Mouse (Mus musculus) heart, adult 18-20 months (tissue): ENCODE data around the gene Rhebl1. TPM values are rescaled to one million over a fixed set of nuclear protein-coding genes. Genes with fewer than 3 reads are reported as not detected.

Experiments
- DNase-seq, 2 experiments: peaks; one replicate each; pipeline ENCODE4 v3.0.0; 2021 to 2022; ENCODE audit warnings: mixed read lengths in 1 of 2
- total RNA-seq, 2 experiments: library from RNA; stranded (reverse); gene quantifications; 2 replicates each; pipeline ENCODE4 v1.2.3; 2021

Rhebl1 gene
- total RNA-seq, 2 experiments from 2014 or later = 1.5 to 2.2 TPM

GRCm38 (mm10) chr15:98851229-98851818, 43.0 kb downstream of the Rhebl1 start:
- no peak for DNase-seq

- DNase-seq = peak in 1 of 2 experiments; percentile 52
Measured at GRCm38 (mm10) chr15:98850668-98851067, 43.7 kb downstream of the Rhebl1 start.

DNA sequence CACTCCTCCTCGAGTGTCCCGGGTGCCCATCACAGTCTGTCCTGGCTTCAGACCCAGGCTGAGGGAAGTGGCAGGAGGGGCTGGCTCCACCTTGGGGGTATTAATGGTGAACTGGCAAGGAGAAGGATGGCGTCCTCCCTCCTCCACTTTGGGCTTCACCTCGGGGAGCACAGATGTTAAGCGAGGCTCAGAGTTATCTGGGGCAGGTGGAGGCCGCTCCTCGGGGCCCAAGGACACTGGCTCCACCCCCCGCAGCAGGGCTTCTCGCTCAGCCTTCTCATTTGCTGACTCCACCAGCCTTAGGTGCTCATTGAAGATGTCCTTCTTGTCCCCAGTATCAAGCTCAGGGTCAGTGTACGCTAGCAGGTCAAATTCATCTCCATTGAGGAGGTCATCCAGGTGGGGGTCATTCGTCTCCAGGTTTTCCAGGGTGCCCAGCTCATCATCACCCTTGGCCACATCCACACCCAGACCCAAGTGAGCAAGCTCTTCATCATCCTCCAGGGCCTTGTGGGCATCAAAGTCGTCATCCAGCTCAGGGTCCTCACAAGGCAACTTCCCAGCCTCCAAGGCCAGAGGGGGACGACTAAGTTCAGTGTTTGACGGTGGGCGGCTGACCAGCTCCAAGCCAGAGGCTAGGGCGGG, 44.3 kb downstream of the Rhebl1 start:
- DNase-seq = no peak

DNA sequence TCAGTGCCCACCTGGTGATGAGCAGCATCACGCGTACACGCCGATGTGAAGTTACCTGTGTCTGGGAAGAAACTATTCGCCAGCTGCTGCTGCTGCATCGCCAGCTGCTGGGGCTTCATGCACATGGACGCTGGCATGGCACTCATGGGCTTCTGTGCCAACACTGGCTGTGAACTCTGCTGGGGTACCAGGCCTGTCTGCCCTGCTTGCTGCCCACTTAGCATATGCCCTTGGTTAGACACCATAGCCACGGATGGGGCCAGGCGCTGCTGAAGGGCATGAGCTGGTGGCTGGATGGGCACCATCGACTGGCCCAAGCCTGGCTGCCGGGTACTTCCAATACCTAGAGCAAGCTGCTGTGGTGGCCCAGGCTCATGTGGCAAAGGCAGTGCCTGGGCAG, 45.2 kb downstream of the Rhebl1 start:
- DNase-seq = no peak

- no peak for DNase-seq
Measured at GRCm38 (mm10) chr15:98846140-98846539, 48.2 kb downstream of the Rhebl1 start.

DNA sequence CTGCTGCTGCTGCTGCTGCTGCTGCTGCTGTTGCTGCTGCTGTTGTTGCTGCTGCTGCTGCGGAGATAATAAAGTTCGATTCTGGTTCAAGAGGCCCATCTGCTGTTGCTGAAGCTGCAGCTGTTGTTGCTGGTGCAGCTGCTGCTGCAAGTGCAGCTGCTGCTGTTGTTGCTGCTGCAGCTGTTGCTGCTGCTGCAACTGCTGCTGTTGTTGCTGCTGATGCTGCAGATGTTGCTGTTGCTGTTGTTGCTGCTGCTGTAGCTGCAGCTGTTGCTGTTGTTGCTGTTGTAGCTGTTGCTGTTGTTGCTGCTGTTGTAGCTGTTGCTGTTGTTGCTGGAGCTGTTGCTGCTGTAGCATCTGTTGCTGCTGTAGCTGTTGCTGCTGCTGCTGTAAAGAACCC, 49.2 kb downstream of the Rhebl1 start:
- DNase-seq = no peak

GRCm38 (mm10) chr15:98843595-98844223, 50.6 kb downstream of the Rhebl1 start:
- no peak for DNase-seq

- DNase-seq = no peak
Measured at GRCm38 (mm10) chr15:98839671-98840585, 54.4 kb downstream of the Rhebl1 start.

DNA sequence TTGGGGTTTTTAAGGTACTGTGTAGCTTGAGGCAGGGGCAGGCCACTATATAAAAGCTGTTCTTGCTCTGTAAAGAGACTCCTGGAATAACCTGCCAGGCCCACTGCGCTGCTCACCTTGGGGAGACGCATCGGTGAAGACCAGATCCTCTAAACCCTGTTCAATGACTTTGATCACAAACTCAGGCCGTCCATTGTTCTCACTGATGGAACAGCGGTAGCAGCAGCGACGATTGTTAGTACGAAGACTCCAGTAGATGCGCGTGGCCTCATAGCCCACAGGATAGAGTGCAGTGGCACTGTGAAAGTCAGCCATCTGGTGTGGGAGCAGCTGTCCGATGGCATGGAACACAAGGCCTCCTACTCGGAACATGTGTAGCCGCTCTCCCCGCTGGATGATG, 55.2 kb downstream of the Rhebl1 start:
- no peak for DNase-seq

GRCm38 (mm10) chr15:98837743-98838103, 56.6 kb downstream of the Rhebl1 start:
- no peak for DNase-seq

GRCm38 (mm10) chr15:98837006-98837742, 57.2 kb downstream of the Rhebl1 start:
- no peak for DNase-seq

DNA sequence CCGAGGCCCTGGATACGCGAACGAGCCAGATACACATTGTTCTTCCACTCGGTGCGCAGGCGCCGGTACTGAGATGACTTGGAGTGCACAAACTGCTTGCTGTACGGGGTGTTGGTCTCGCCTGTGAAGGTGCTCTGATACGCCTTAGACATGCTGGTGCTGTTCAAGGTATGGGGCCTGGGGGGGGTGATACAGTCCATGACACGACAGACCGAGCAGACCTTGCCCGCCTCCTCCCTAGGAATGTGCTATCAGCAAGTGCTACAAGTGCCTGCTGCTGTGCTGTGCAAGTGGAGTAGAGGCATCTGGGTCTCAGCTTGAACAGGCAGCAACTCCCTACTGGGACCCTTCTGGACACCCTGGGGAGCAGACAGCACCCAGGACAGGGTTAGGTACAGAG, 59.0 kb downstream of the Rhebl1 start:
- no peak for DNase-seq

GRCm38 (mm10) chr15:98834059-98834458, 60.3 kb downstream of the Rhebl1 start:
- no peak for DNase-seq

DNA sequence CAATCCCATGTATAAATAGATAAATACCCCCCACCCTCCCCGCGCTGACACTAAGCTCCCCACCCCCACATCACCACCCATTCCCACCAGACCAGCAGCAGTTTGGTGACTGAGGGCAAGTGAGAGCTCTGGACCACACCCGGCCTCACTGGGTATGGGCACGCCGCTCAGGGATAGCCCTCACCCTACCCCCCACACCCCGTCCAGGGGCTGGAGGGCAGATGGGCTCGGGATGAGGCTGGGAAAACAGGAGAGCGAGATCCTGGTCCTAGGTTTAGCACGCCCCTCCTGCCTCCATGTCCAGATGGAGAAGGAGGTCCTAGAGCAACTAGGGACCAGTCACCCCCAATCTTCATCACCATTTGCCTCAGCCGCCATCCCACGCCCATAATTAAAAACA, 61.1 kb downstream of the Rhebl1 start:
- no peak for DNase-seq

GRCm38 (mm10) chr15:98832161-98833058, 61.9 kb downstream of the Rhebl1 start:
- no peak for DNase-seq

- no peak for DNase-seq
Measured at GRCm38 (mm10) chr15:98831684-98832035, 62.7 kb downstream of the Rhebl1 start.

- DNase-seq = peak; percentile 96 to 98
Measured at GRCm38 (mm10) chr15:98830736-98831683, 63.3 kb downstream of the Rhebl1 start, which contains the start of gene Prkag1. Gene Prkag1, minus strand, starts transcription at chr15:98831521.
